Mouse (Mus musculus) forebrain, postnatal 0 days (tissue): ENCODE measurements around the gene Cpa2. TPM values are rescaled to one million over a fixed set of nuclear protein-coding genes. Genes with fewer than 3 reads are reported as not detected.

Experiments
- ATAC-seq: fragments of 200-750 bp; cut with Nextera tagmentation; 2 replicates; pipeline ENCODE4 v1.8.0; 2017; ENCODE audit warnings: mild to moderate bottlenecking, moderate library complexity
- DNase-seq: peaks from one replicate; pipeline ENCODE4 v3.0.0-alpha.2; 2015
- H3K27ac ChIP-seq: fragments of 300-500 bp; sonication (generic); 2 replicates; pipeline ENCODE4 v1.5.1; 2014; ENCODE audit warnings: low read depth, mild to moderate bottlenecking, antibody characterized with exemption, low read length, moderate library complexity, mixed read lengths
- H3K27me3 ChIP-seq: fragments of 300-500 bp; sonication (generic); 2 replicates; pipeline ENCODE4 v1.6.1; 2014; ENCODE audit warnings: mild to moderate bottlenecking, low read length, mixed read lengths; ENCODE audit not compliant: insufficient read depth
- H3K36me3 ChIP-seq: fragments of 300-500 bp; sonication (generic); 2 replicates; pipeline ENCODE4 v1.6.1; 2014; ENCODE audit warnings: mild to moderate bottlenecking, moderate library complexity; ENCODE audit not compliant: insufficient read depth
- H3K4me1 ChIP-seq: fragments of 300-500 bp; sonication (generic); 2 replicates; pipeline ENCODE4 v1.6.1; 2014; ENCODE audit warnings: antibody characterized with exemption; ENCODE audit not compliant: insufficient read depth
- H3K4me2 ChIP-seq: fragments of 300-500 bp; sonication (generic); 2 replicates; pipeline ENCODE4 v1.6.1; 2014; ENCODE audit warnings: low read depth, mild to moderate bottlenecking, moderate library complexity
- H3K4me3 ChIP-seq: fragments of 300-500 bp; sonication (generic); 2 replicates; pipeline ENCODE4 v1.5.1; 2014; ENCODE audit warnings: low read depth, low read length, mixed read lengths
- H3K9ac ChIP-seq: fragments of 300-500 bp; sonication (generic); 2 replicates; pipeline ENCODE4 v1.6.1; 2014; ENCODE audit warnings: mild to moderate bottlenecking
- H3K9me3 ChIP-seq: fragments of 300-500 bp; sonication (generic); 2 replicates; pipeline ENCODE4 v1.6.1; 2016; ENCODE audit warnings: low read length
- CTCF ChIP-seq: sonication (generic); IDR thresholded peaks from 2 replicates; pipeline ENCODE4 v1.5.1; 2016; ENCODE audit warnings: antibody characterized with exemption, control low read depth, low read depth
- WGBS: fragments of 180-500 bp; shearing (Covaris S2); extraction: QIAGEN DNeasy Blood & Tissue Kit; methylation state at CpG from one replicate; pipeline ENCODE4 v1.1.7; 2014; 5-methylcytosine and 5-hydroxymethylcytosine counted together
- polyA plus RNA-seq: library from polyadenylated mRNA; unstranded; fragments of >200 nt; fragmentation: Nextera tagmentation; extraction: Ambion mirVana; gene quantifications from 2 replicates; pipeline ENCODE4 v1.2.1, GENCODE M21; 2015
- total RNA-seq: library from RNA; depleted of rRNA; stranded (reverse); fragments of >200 nt; gene quantifications from 2 replicates; pipeline ENCODE4 v1.2.3, GENCODE M21; 2014

The Cpa2 gene
- total and polyA plus RNA-seq, 2 experiments from 2014 or later, result 10.0 to 16.6 TPM

DNA sequence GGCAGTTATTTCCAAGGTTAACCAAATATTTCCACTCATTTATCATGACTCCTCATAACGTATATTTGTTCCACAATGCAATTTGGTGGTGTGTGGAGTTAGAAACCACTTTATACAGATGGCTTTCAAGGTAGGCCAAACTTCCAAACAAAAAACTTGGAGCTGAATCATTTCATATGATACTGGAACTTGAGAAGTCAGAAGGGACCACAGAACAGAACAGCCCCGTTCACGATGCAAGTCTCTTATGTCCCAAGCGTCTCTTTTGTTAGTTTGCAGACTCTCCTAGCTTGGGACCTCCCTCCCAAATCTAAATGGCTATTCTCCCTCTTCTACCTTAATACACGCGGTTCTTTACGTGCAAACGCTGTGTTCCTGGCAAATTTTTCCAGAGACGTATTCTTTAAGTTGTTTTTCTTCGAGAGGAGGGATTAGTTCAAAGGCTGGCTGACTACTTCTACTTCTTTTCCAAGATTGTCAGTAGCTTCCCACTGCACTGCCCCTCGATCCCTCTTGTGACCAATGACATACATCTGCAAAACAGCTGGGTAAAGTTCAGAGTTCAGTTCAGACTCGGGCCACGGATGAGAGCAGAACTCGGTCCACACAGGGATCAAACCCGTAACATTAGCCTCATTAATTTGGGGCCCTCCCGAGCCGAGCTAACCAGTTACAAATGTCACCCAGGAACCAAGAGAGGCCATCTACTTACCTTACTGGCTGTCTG lies 35.3 kb downstream of the Cpa2 start:
- Histone ChIP-seq H3K4me3 (no peak overlapping the region), H3K9me3 (no peaks in the 10 kb centered on the region), H3K27ac (no peak overlapping the region), H3K9ac (no peak overlapping the region), H3K4me1 (peaks cover 23% of the 10 kb centered on the region), H3K4me2 (no peak overlapping the region), H3K27me3 (no peaks in the 10 kb centered on the region), H3K36me3 (no peaks in the 10 kb centered on the region)
- TF ChIP-seq CTCF, result no peak
- ATAC-seq (no peak), DNase-seq (no peak)
- 76% methylated on average over 17 of the region's 17 CpGs for WGBS

DNA sequence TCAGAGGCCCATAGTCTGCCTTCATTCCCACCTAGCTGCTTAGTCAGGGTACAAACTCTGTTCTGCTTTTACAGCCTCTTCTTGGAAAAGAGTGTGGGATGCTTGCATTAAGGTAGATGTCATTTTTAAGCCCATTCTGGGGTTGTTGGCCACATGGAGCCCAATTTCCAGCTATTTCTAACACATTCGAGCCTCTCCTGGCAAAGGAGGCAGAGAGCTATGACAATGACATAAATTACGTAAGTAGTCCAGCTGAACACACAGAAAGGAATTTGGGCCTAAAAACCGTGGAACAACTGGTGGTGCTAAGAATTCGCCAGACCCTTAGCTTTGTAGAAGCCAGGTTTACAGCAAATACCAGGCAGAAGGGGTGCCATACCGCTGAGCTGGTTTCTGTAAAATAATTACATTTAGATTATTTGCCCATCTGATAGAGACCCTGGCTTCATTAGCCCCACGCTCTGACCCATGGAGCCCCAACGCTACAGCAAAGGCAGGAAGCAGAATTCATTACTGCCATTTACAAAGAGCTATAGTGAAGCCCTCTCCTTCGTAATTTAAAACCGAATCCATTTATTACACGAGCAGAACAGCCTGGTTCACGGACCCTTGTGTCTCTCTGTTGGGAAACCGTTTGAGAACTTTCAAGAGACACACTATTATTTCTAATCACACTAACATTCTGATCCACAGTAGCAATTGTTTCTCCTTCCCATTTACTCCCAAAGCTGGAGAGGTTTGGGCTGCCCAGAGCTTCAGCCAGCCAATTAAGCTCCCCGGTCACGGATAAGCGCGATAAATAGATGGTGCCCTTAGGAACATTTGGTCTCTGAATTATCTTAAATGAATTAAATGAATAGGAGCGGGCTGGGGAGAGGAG lies 38.8 kb downstream of the Cpa2 start:
- H3K36me3 ChIP-seq, result no peaks in the 10 kb centered on the region
- H3K4me2 ChIP-seq, result no peak overlapping the region
- H3K27ac ChIP-seq, result peak overlapping the region; percentile 50
- H3K4me3 ChIP-seq, result no peak overlapping the region
- peak; percentile 50 for ATAC-seq
- WGBS, result 15% methylated on average over 17 of the region's 17 CpGs
- no peak overlapping the region for H3K9ac ChIP-seq
- no peaks in the 10 kb centered on the region for H3K9me3 ChIP-seq
- H3K27me3 ChIP-seq, result no peaks in the 10 kb centered on the region
- no peak for TF ChIP-seq CTCF
- no peak for DNase-seq
- H3K4me1 ChIP-seq, result peaks cover 12% of the 10 kb centered on the region

- Histone ChIP-seq H3K27ac (peak overlapping the region; percentile 50; the same call in 1 of the 2 replicates), H3K4me3 (no peak overlapping the region), H3K9me3 (no peaks in the 10 kb centered on the region), H3K4me2 (no peak overlapping the region), H3K4me1 (peaks cover 12% of the 10 kb centered on the region), H3K27me3 (no peaks in the 10 kb centered on the region), H3K36me3 (no peaks in the 10 kb centered on the region), H3K9ac (no peak overlapping the region)
- 18% methylated on average over 8 of the region's 8 CpGs for WGBS
- DNase-seq, result no peak
- ATAC-seq, result no peak
- no peak for TF ChIP-seq CTCF
Measured at GRCm38 (mm10) chr6:30580841-30581176, 39.4 kb downstream of the Cpa2 start.

DNA sequence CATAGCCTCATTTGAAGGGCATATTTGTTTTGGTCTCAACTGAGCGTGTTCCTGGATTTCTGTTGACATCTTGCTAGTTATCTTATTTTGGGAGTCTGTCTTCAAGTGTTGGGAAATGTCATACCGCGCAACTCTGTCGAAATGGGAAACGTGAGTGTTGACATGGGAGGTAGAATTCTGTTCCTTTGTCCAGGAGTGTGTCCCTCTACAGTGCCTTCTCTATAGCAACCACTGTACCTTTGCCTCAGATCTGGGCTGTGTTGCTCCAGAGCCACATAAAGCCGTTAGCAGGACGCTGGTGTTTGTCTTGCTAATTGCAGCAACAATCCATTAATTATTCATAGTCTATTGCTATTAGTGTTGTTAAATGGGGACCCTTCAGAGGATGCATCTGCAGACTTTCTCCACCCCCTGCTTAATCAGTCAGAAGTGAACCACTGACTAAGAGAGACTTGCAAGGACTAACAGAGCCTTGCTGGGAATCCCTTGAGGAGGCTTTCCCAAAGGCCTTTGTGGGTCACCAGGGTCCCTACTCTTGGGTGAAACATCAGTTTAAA lies 45.6 kb downstream of the Cpa2 start:
- ATAC-seq (no peak), DNase-seq (no peak)
- Histone ChIP-seq H3K4me1 (no peaks in the 10 kb centered on the region), H3K36me3 (no peaks in the 10 kb centered on the region), H3K9ac (no peak overlapping the region), H3K27ac (no peak overlapping the region), H3K4me2 (no peak overlapping the region), H3K4me3 (no peak overlapping the region), H3K9me3 (no peaks in the 10 kb centered on the region), H3K27me3 (no peaks in the 10 kb centered on the region)
- TF ChIP-seq CTCF, result no peak
- WGBS, result 48% methylated on average over 7 of the region's 7 CpGs

DNA sequence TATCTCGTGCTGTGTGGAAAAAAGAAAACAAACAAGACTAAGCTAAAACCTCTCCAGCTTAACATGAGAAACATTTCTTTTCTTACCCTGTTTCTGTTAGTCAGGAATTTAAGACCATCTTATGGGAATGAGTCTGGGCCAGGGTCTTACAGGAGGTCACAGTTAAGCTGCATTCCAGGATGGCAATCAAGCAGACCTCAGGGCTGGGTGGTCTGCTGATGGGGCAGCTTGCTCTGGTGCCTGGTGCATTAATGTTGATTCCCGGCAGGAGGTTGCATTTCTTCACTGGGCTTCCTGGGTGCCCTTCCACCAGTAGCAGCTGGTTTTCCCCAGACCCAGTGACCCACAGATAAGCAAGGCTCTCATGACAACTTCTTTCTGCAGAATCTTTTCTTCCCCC lies 48.4 kb downstream of the Cpa2 start:
- no peaks in the 10 kb centered on the region for H3K27me3 ChIP-seq
- H3K36me3 ChIP-seq, result no peaks in the 10 kb centered on the region
- no peak overlapping the region for H3K27ac ChIP-seq
- no peak for TF ChIP-seq CTCF
- ATAC-seq (no peak), DNase-seq (no peak)
- H3K4me3 ChIP-seq, result no peak overlapping the region
- no peak overlapping the region for H3K9ac ChIP-seq
- WGBS, result 63% methylated on average over 2 of the region's 2 CpGs
- no peaks in the 10 kb centered on the region for H3K9me3 ChIP-seq
- H3K4me1 ChIP-seq, result no peaks in the 10 kb centered on the region
- H3K4me2 ChIP-seq, result no peak overlapping the region

DNA sequence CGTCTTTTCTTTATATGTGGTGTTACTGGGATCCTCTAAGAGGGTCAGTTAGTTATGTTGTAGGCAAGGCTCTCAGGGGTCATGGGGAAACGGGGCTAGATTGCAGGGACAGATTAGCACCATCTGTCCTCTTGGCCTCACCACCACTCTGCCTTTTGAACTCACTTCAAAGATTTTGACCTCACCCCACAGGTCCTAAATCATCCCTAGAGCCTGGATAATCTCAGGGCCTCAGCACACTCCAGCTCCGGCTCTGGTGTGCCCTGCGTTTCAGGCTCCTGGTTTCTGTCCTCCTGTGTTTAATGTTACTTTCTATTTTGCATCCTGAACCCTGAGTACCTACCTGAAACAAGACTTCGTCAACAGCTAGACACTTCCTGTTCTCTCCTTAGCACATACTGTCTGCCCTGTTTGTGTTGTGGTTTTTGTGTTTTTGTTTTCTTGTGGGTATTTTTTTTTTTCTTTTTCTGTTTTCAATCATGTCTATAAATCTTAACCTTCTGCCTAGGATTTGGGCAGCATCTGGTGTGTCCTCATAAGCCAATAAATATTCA lies 50.5 kb downstream of the Cpa2 start:
- DNase-seq (no peak), ATAC-seq (no peak)
- TF ChIP-seq CTCF, result no peak
- WGBS, result 77% methylated on average over 5 of the region's 5 CpGs
- Histone ChIP-seq H3K4me1 (no peaks in the 10 kb centered on the region), H3K4me2 (no peak overlapping the region), H3K27ac (no peak overlapping the region), H3K9me3 (no peaks in the 10 kb centered on the region), H3K27me3 (no peaks in the 10 kb centered on the region), H3K9ac (no peak overlapping the region), H3K36me3 (no peaks in the 10 kb centered on the region), H3K4me3 (no peak overlapping the region)

DNA sequence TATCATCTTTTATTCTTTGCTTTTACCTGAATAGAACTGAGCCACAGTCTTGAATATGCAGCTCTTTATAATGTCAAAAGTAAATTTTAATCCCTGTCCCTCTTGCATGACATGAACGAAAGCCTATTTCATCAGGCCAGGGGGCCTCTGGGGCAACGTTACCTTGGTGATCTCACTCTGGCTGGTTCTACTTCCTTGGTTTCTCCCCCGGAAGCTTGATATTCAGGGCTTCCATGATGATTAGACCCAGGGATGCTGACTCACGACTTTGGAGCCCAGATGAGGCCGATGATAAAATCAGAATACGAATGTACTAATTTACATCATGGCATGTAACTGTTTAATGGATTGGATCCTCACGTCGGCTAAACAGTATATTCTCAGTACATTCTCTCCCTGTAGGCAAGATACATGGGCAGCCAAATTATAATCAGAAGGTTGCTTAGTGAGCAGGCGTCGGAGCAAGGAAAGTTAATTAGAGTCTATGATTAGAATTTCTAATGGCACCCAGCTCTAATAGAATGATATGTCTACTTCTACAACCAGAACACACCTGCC lies 51.1 kb downstream of the Cpa2 start:
- Histone ChIP-seq H3K27ac (no peak overlapping the region), H3K27me3 (no peaks in the 10 kb centered on the region), H3K36me3 (no peaks in the 10 kb centered on the region), H3K4me1 (no peaks in the 10 kb centered on the region), H3K9me3 (no peaks in the 10 kb centered on the region), H3K4me3 (no peak overlapping the region), H3K4me2 (no peak overlapping the region), H3K9ac (no peak overlapping the region)
- no peak for DNase-seq
- TF ChIP-seq CTCF, result no peak
- ATAC-seq, result no peak; the same call in 1 of the 2 replicates
- 59% methylated on average over 10 of the region's 10 CpGs for WGBS
